Mouse (Mus musculus) R1 (cell line): Measurements from ENCODE around the gene Dctd.

Experiments used
- DNase-seq: peaks from one replicate; pipeline ENCODE4 v3.0.0-alpha.2; 2018; ENCODE audit warnings: low read depth, low spot score

Gene Dctd

DNA sequence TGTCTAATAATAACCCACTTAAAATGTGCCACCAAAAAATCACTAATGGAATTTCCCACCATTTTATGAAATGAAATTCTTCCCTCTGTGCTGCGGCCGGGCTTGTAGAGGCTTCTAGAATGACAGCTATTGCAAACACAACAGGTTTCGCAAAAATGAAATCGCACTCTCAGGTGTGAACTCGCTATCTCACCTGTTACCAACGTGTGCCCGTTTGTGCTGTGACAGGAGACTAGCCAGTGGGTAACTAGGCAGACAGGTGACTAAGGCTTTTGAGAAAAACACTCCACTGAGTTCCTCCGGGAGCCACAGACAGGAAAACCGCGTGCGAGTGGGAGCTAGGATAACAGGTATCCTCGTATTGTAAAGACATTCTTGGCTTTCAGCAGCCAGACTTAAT is at the start of gene Dctd:
Gene Dctd, plus strand, starts transcription at position 301 of the 400 bp plus-strand sequence.
- DNase-seq = no peak

DNA sequence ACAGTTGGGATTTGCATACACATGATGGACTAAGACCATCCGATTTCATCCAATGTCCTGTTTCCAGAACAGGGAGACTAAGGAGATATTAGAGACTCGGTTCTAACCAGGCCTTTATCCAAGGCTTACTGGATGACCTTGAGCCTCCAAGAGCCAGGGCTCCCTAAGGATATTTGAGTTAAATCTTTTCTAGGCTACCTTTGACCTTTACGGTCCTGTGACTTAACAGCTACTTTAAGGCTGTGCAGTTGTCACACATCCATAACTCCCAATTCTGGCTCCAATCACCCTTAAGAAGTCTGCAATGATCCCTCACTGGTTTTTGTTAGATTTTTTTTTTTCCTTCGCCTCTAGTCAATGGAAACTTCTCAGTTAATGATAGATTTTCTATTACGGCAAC is 45.3 kb upstream of the Dctd start:
- no peak for DNase-seq

DNA sequence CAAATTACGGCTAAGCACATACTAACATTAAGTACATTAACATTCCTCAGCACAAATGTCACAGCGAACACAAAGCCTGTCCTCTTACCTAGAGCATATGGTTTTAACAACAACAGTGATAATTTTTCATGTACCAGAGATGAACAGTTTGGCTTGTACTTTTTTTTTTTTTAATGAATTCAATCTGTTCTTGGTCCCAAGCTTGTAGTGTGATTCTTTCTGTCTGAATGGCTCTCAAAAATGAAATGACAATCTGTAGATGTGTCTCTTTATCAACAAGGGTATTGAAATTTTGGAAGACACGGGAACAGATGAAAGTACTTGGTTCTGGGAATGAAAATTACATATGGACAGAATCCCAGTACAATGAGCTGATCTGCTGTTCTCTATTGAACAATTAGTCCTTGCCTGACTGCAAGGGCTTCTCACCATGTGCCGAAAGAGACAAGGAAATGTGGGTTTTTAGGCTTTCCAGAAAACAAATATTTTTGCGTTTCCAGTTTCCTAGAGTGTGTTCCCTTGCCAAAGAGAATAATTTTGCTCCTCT is 35.3 kb upstream of the Dctd start:
- no peak for DNase-seq

DNA sequence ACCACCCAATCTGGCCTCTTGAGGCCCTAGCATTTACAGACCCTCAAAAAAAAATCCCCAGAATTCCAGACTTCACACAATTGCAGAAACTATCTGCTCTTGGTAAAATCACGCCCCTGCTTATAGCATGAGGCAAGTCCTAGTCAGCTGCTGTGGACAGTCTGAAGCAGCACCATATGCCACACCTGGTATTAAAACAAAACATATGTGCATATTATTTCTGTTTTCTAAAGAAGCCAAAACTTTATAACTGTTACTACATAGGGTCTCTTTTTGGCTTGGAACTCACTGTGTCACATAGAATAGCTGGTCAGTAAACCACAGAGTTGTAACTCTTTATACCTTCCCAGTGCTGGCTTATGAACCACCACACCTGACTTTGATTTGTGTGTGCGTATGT is 24.7 kb upstream of the Dctd start:
- no peak for DNase-seq

DNA sequence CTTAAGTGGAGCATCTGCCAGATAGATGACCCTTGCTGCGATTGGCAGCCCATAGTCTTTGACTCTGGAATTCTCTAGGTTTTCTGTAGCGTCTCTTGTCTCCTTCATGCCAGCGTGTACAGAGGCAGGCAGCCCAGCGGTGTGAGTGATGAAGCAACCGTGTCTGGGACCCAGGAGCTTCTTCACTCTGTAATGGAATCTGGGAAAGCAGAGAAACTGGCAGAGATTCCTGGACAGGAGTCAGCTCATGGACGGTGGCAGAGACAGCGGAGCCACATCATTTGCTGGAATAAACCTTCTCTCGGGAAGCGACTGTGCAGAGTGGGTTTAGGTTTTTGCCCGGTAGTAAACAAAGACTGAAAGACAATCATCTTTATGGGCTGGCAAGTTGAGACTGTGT is 16.5 kb upstream of the Dctd start:
- no peak for DNase-seq

DNA sequence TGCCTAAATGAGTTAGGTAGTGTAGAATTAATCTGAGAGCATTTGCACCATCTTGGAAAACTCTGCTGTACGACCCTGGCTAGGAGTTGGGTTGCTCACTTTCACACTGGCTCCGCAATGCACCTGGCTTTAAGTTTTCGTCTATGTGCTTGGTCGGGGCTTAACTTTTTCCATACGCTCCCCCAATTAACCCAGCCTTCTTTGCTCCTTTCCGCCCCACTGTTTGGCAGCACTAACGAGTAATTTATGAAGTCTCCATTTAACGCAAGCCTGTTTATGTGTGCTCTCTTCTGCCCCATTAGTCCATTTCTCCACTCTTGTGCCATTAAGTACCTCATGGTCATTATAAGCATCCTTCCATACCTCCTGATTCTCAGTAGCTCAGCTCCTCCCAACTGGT is 8.2 kb upstream of the Dctd start:
- DNase-seq = no peak

DNA sequence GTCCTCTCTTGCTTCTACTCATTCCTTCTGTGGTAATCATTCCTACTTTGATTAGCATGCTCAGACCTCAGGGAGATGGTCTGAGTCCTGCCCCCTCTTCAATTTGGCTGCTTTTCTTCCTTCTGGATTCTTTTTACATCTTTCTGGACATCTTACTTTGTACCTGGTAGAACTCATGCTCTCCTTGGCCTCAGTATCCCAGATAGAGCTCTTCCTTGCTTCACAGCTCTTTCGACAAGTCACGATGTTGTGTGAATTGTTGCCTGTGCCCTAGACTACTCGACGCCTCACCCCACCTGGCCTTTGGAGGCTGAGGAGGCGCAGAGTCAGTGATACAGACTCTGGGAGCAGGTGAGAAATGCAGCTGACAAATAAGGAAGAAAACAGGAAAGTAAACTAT is 3.5 kb upstream of the Dctd start:
- no peak for DNase-seq

DNA sequence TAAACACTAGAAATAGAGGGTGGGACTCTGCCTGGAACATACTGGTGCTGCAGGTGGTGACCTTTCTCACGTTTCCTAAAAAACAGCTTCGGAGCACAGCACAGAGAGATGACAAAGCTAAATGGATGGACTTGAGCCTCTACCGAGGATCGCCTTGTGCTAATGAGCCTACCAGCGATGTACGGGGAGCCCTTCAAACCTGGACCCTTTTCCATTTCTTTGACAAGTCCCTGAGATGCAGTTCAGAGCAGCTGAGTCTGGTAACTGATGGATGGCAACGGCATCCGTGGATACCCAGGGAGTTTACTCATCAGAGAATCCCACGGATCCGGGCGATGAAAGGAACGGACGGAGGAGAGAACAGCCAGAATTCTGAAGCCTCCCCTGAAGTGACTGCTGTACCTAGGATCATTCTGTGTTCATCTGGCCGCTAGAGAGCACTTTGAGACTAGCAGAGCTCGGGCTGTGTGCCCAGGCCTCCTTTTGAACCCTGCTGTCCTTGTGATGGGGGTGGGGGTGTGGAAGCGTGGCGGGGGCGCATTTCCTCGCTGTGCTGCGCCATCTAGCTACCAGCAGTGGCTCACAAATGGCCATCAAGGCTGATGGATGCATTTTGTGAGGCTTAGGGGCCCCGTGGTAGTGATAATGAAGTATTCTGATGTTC is 1.6 kb upstream of the Dctd start:
- DNase-seq = peak; percentile 83

DNA sequence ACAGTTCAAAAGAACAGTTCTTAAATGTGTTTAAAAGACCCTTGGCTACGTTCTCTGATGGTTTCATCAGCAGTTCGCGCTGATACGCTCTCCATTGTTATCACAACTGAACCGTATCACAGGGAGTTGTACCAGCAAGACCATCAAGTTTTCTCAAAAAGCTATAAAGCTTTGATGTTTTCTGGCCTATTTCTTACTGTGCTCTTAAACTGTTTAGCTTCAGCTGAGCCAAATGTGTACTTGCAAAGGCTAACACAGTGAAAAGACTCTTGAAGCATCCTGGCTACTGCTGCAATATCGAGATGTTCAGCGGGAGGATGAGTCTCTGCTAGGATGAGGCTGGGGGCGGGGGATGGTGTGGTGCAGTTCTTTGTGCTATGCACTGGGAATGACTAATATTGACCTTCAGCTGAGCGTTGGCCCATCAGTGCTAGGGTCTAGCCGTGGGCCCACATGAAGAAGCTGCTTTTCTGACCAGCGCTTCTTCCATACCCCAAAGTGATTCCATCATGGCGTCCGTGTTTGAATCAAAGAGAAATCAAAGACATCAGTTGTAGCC is 732 bp upstream of the Dctd start:
- DNase-seq = no peak

DNA sequence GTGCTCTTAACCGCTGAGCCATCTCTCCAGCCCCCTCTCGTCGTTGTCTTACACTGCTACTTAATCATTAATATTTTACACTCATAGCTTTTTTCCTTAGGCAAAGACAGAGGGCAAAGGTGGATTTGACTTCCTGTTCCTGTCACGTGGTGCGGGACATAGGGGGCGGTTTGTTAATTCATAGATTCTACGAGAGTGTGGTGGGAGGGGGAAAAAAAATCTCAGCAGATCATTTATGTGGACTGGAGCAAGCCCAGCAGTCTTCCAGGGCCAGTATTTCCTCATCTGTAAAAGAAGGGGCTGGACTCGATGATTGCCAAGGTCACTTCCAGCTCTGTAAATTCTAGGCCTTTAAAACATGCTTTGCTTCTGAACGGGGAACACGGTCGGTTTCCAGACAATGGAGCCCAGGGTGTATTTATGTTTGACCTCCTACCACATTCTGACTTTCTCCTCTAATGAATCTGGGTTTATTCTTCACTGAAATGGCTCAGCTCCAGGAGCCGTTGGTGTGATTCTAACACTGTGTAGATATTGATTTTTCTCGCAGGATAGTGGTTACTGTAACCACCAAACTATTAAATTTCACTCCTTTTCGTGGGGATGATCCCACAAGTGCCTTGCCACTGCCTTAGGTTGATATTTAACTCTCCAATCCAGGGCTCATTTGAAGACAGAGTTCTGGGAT is 1.4 kb downstream of the Dctd start:
- DNase-seq = no peak

DNA sequence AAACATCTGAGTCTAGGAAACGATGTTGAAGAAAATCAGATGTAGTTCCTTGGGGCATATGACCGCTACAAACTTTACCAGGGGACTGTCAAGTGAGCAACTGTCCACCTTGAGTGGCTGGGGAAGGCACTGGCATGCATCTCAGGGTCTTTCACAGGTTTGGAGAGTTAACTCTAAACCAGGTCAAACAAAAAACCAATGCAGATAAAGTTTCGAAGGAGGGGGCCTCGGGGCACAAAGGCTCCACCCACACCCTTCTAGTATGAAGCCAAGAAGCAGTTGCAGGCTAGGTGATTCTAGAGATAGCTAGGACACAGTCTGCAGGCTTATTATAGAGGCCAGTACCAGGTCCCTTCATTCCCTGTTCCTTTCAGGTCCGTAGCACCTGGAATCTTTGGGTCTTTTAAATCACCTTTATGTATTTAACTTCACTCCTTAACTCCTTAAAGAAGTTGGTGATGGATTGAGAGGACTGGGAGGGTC is 10.5 kb downstream of the Dctd start:
- DNase-seq = no peak

DNA sequence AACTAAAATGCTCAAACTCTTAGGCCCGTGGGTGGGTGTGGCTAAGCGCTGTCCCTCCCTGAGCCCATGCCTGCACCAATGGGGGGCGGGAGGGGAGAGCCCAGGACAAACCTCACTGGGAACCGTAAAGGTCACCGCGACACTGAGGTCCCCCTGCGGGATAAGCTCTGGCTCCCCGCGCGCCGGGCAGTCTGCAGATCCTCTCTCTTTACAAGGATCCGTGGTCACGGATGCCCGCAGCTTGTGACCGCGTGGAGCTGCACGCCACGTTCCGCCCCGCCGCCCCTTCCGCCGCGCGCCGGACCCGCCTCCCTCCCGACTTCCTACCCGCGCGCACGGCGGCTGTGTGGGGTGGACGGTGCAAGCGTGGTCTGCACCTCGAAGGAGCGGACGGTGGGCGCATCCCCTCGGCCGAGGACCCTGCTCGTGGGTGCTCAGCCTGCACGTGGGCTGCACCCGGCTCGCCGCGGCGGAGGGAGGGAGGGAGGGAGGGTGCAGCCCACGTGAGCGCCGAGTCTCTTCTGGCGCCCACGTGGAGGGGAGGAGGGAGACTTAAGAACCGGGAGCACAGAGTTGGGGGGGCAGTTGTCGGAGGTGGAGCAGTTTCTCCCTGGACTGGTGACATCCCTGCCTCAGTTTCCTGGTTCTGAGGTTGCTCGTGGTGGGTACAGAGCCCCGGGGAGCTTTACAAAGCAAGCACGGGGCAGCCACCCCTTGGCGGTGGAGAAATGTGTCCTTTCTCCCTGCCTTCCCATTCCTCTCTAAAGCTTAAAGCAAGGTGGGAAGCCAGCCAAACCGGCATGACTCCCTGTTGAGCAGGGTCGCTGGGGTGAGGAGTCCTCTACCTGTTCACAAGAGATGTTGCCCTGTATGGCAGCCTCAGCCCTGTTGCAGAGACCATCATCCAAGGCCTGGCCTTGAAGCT is 11.2 kb downstream of the Dctd start:
- peak; percentile 94 for DNase-seq

DNA sequence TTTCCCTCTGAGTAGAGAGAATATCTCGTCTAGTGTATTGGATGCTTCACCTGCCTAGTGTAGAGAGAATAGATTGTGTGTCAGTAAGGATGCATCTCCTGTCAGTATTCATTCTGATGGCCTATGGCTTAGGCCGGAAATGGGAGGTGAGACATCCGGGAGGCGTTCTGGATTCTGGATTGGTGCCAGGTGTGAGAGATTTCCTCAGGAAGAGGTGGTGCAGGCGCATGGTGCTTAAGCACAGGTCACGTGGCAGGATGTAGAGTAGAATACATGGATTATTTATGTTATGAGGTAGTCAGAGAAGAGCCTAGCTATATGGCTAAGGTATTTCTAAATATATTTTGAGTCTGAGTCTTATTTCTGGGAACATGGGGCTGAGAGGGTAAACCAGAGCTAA is 15.7 kb downstream of the Dctd start:
- DNase-seq = no peak

DNA sequence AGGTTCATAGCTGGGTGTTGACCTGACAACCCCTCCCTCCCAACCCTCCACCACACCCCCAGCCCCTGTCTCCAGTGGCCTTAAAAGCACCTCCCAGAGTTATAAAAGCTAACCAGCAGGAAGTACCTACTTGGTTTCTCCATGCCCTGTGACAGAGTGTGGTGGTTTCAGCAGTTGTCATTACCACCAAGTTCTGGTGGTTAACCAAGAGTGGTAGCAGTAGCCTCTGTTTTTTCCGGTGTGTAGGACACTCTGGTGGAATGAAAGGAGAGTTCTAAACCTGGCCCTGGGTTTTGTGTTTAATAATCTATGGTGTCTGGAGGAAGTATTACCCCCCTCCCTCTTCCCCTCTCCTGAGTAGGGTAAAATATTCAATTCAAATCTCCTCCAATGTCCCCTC is 24.1 kb downstream of the Dctd start:
- no peak for DNase-seq

DNA sequence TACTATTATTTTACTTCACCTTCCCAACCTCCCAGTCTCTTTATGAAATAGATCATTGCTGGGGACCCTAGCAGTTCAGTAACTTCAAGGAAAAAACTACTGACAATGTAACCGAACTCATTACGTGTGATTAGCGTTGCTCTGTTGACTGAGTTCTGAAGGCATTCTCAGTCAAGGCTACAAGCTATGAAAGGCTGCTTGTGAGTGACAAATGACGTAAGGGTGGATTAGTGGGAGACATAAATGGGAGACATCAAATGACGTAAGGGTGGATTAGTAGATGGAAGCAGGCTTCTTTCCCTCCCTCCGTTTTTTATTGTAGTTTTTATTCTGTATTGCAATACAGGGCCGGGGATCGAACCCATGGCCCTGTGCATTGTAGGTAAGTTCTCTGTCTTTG is 26.0 kb downstream of the Dctd start:
- DNase-seq = no peak

DNA sequence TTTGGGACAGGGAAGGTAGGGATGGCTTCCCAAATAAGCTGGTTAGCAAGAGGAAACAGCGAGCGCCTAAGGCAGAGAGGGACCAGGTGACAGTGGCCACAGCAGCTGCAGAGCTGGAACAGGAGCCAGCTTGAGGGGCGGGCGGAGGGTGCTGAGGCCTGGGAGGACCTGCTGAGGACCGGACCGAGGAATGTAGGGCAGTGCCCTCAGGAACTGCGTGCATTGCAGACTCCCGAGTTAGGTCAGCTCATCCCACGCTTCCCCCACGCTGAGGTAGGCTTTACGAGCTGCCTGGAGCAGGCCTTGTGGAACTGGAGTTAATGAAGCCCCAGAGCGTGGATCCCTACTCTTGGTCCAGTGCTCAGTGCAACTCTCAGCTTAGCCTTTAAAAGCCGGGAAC is 28.1 kb downstream of the Dctd start:
- no peak for DNase-seq

DNA sequence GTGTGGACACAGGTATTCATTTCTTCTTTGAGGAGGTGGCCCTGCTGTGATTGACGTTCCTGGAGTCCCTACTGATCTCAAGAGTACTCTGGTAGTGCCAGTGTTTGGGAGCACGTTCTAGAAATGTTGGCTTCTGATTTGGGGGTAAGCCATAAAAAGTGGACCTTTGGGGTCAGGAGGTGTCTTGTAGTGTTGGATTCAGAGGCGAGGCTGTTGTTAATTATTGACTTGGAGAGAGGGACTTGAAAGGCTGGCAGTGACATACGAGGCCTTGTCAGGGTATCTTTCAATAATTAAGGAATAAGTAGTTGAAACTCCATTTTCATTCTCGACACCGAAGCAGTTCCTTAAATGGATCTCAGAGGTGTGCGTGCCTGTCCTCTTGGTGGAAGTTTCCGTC is 31.4 kb downstream of the Dctd start:
- no peak for DNase-seq

DNA sequence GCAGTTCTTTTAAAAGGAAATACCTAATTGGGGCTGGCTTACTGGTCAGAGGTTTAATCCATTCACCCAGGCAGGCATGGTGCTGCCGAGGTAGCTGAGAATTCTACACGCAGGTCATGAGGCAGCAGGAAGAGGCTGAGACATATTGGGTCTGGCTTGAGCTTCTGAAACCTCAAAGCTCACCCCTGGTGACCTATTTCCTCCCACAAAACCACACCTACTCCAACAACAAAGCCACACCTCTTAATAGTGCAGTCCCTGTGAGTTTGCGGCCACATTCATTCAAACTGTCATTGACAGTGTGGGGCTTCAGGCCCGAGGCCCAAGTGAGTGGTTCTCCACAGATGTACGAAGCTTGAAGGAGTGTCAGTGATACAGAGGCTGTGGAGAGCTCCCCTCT is 34.4 kb downstream of the Dctd start:
- peak; percentile 66 for DNase-seq

DNA sequence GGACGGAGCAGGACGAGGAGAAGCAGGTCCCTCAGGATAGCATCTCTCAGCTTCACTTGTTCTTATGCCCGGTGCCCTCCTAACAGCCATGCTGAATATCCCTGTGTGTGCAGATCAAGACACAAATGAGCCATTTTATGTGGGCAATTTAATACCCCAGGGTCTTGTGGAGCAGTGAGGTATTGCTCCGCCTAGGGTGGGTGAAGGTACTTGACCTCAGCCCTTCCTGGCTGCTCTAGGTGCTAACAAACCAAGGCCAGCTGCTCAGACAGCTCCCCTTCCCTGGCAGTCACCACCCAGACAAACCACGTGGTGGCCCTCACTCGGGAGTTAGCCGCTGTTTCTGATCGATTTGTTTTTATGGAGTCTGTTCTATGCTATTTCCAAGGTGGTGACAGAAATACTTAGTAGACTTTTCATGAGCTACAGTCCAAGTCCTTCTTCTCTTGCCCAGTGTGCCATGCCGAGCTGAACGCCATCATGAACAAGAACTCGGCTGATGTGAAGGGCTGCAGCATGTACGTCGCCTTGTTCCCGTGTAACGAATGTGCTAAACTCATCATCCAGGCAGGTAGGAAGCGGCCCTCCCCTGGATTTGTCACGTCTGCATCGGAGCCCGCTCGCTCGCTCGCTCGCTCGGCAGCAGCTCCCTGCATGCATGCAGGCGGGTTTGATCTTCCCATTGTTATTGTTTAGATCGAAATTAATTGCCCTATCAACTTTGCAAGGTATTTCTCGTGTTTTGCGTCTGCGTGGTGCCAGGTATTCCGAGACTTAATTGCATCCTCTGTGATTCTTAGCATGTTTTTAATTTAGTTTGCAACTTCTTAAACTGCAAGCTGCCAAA is 38.1 kb downstream of the Dctd start:
- peak; percentile 52 for DNase-seq

DNA sequence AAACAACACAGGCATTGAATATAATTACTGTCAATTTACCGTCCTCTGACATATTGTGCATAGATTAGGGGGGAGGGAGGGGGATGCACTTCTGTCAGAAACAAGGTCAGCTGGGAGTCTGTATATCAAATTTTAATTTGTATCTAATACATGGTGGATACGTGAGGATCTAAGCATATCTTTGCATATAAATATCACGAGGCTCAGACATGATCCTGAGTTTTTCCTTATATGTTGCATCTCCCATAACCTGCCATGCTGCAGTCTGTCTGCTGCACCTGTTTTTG is 38.7 kb downstream of the Dctd start:
- no peak for DNase-seq

DNA sequence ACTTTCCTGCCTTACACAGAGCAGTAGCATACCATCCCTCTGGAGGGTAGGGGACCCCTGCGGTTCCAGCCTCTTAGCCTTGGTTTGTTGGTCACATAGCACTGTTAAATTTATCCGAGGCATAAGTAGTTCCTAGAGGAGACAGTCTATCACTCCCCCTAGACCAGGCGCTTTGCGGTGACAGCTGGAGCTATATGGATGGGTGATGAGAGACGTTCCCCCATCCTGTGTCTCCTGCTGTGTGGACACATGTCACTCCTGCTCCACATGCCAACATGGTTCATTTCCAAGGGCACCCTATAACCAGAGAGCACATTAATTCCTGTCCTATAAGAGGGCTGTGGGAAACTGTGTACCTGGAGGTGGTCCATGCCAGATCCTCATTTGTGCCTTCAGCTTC is 42.1 kb downstream of the Dctd start:
- no peak for DNase-seq
